Mouse (Mus musculus) spleen, adult 2 months (tissue): ENCODE measurements at regions not wholly inside any gene's neighbourhood (a gene's known extent, or its start where the extent isn't known, plus 50 kb on each side); places are given as distances from the start of the nearest gene placed in this dataset.

Source experiments
- CTCF ChIP-seq: fragments of 200-500 bp; IDR thresholded peaks from 2 replicates; pipeline ENCODE4 v1.5.1; 2011; ENCODE audit warnings: mild to moderate bottlenecking, inconsistent platforms; ENCODE audit not compliant: insufficient read depth, insufficient read length, insufficient replicate concordance; ENCODE audit errors: extremely low read depth
- POLR2A ChIP-seq: fragments of 200-500 bp; IDR thresholded peaks from 2 replicates; pipeline ENCODE4 v1.6.1; 2011; ENCODE audit warnings: low read depth, low read length, inconsistent platforms

DNA sequence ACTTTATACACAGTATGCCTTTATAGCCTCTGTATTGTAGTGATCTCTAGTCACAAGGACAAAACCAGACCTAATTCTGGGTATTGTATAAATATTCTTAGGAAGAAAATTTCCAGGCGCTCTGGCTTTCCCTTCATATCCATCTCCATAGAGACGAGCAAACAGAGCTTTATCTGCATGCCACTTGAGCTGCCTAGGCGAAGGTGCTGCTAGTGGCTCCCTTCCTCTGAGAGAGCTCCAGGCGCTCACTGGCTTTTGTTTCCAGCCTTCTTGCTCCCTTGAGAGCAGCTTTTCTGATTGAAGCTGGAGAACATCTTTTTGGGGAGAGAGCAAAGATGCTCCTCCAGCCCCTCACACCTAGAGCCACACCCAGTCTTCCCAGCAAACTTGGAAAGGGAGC, 114.0 kb upstream of the Rmdn2 start:
- no peak for TF ChIP-seq POLR2A
- TF ChIP-seq CTCF, result no peak
